Mouse (Mus musculus) left cerebral cortex, adult 8-10 months (tissue): Measurements from ENCODE around the gene Tbl2. TPM values are rescaled to one million over a fixed set of nuclear protein-coding genes. Genes with fewer than 3 reads are reported as not detected.

Experiments
- DNase-seq, 2 experiments: peaks; one replicate each; pipeline ENCODE4 v3.0.0; 2022; ENCODE audit warnings: low spot score in 2 of 2
- total RNA-seq, 4 experiments: library from RNA; stranded (reverse); gene quantifications; 2 replicates each; pipeline ENCODE4 v1.2.4; 2022

Gene Tbl2
- total RNA-seq: 10 to 100 TPM; 22.9 to 28.7 (median 27.5) TPM

GRCm38 (mm10) chr5:135149053-135149819 is at the start of gene Tbl2:
Gene Tbl2 (plus strand): TSS chr5:135149657.
- DNase-seq: peak; percentile 95 to 98

GRCm38 (mm10) chr5:135100981-135101380 is 48.5 kb upstream of the Tbl2 start:
- no peak for DNase-seq

- DNase-seq: no peak
These were observed 45.3 kb upstream of the Tbl2 start for GRCm38 (mm10) chr5:135103999-135104660.

- peak in 1 of 2 experiments; percentile 56 for DNase-seq
These were observed 42.6 kb upstream of the Tbl2 start for GRCm38 (mm10) chr5:135106758-135107256.

GRCm38 (mm10) chr5:135107521-135108501 is 41.6 kb upstream of the Tbl2 start:
- DNase-seq: no peak

GRCm38 (mm10) chr5:135109017-135109416 is 40.4 kb upstream of the Tbl2 start:
- no peak for DNase-seq

GRCm38 (mm10) chr5:135109426-135109825 is 40.0 kb upstream of the Tbl2 start:
- DNase-seq: no peak

GRCm38 (mm10) chr5:135109976-135110375 is 39.5 kb upstream of the Tbl2 start:
- DNase-seq: no peak

- DNase-seq: no peak
These were observed 35.7 kb upstream of the Tbl2 start for GRCm38 (mm10) chr5:135113782-135114181.

- no peak for DNase-seq
These were observed 34.2 kb upstream of the Tbl2 start for GRCm38 (mm10) chr5:135115241-135115640.

GRCm38 (mm10) chr5:135118589-135119081 is 30.8 kb upstream of the Tbl2 start:
- DNase-seq: peak in 1 of 2 experiments; percentile 26

- no peak for DNase-seq
These were observed 28.7 kb upstream of the Tbl2 start for GRCm38 (mm10) chr5:135120753-135121152.

GRCm38 (mm10) chr5:135126121-135126520 is 23.3 kb upstream of the Tbl2 start:
- DNase-seq: no peak

GRCm38 (mm10) chr5:135127669-135128068 is 21.8 kb upstream of the Tbl2 start:
- DNase-seq: no peak

- DNase-seq: no peak
These were observed 19.7 kb upstream of the Tbl2 start for GRCm38 (mm10) chr5:135129747-135130146.

GRCm38 (mm10) chr5:135133736-135134405 is 15.6 kb upstream of the Tbl2 start:
- peak in 1 of 2 experiments; percentile 45 for DNase-seq

GRCm38 (mm10) chr5:135134534-135134933 is 14.9 kb upstream of the Tbl2 start:
- DNase-seq: no peak

- no peak for DNase-seq
These were observed 9.6 kb upstream of the Tbl2 start for GRCm38 (mm10) chr5:135139881-135140280.

- DNase-seq: no peak
These were observed 5.0 kb upstream of the Tbl2 start for GRCm38 (mm10) chr5:135144469-135144868.

GRCm38 (mm10) chr5:135145532-135145931 is 3.9 kb upstream of the Tbl2 start:
- DNase-seq: no peak

- DNase-seq: no peak
These were observed 3.5 kb upstream of the Tbl2 start for GRCm38 (mm10) chr5:135145955-135146354.
